Mouse (Mus musculus): ENCODE data around the gene Pou2f2.

DNA sequence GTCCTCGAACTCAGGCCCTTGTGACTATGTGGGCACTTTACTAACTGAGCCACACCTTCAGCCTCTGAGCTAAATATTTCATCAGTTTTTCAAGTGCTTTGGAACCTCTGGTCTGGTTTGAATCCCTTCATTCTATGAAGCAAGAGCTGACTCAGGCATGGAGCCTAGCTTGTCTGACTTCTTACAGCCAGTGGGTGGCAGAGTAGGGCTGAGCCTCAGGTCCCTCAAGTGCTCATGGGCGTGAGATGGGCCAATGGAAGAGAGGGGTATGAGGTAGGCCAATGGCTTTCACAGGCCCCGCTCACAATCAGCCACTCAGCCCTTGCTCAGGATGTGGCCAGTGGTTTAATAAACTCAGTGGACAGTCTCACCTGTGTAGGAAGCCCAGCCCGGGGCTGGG lies 79.9 kb downstream of the Pou2f2 start:
- no peak for TF ChIP-seq GATA1 (IDR thresholded peaks at IDR 0.05; ENCODE audit: borderline replicate concordance, low read length)
- TF ChIP-seq FLI1 (IDR thresholded peaks at IDR 0.05; ENCODE audit: low read length), result no peak
